Mouse (Mus musculus) ES-E14 (cell line): ENCODE results near the gene Map3k12. TPM values are rescaled to one million over a fixed set of nuclear protein-coding genes. Genes with fewer than 3 reads are reported as not detected.
A peak's percentile ranks its signal among the peaks of the same experiment; 100 is the strongest.

ENCODE experiments used
- DNase-seq: peaks from one replicate; pipeline ENCODE4 v3.0.0-alpha.2; 2013; ENCODE audit warnings: low read depth, low spot score
- H3K27ac ChIP-seq: 2 replicates; pipeline ENCODE4 v1.5.1; 2012; ENCODE audit warnings: low read depth, mild to moderate bottlenecking, low read length, moderate library complexity, mixed read lengths; ENCODE audit not compliant: poor library complexity, insufficient read depth, severe bottlenecking
- H3K36me3 ChIP-seq: 2 replicates; pipeline ENCODE4 v1.6.1; 2012; ENCODE audit warnings: mild to moderate bottlenecking, low read length, moderate library complexity, mixed read lengths; ENCODE audit not compliant: control insufficient read depth, poor library complexity, insufficient read depth, severe bottlenecking
- H3K4me1 ChIP-seq, 2 experiments: fragments of 150-350 bp in 1 of 2; sonication (generic) in 1 of 2; 2 replicates each; pipeline ENCODE4 v1.6.1; 2012; ENCODE audit warnings: low read length in 2 of 2, mild to moderate bottlenecking in 1 of 2, mixed read lengths in 1 of 2; ENCODE audit not compliant: control insufficient read depth in 2 of 2, insufficient read depth in 2 of 2, poor library complexity in 1 of 2
- H3K4me3 ChIP-seq, 2 experiments: fragments of 150-350 bp in 1 of 2; sonication (generic) in 1 of 2; 2 replicates each; pipeline ENCODE4 v1.5.1; 2012; ENCODE audit warnings: low read length in 2 of 2, low read depth in 1 of 2, mild to moderate bottlenecking in 1 of 2, mixed read lengths in 1 of 2; ENCODE audit not compliant: insufficient read depth in 1 of 2, poor library complexity in 1 of 2, severe bottlenecking in 1 of 2
- H3K9ac ChIP-seq: 2 replicates; pipeline ENCODE4 v1.6.1; 2012; ENCODE audit warnings: low read depth, mild to moderate bottlenecking, low read length, mixed read lengths; ENCODE audit not compliant: poor library complexity, insufficient read depth, severe bottlenecking
- H3K9me3 ChIP-seq: fragments of 150-350 bp; sonication (generic); 2 replicates; pipeline ENCODE4 v1.6.1; 2012; ENCODE audit warnings: low read depth, mild to moderate bottlenecking, low read length; ENCODE audit not compliant: control insufficient read depth, insufficient read depth
- CHD2 ChIP-seq: IDR thresholded peaks from 2 replicates; pipeline ENCODE4 v1.6.1; 2014; ENCODE audit warnings: mild to moderate bottlenecking, low read depth, low read length, inconsistent platforms
- HCFC1 ChIP-seq: IDR thresholded peaks from 2 replicates; pipeline ENCODE4 v1.6.1; 2012; ENCODE audit warnings: low read length, inconsistent platforms, borderline replicate concordance; ENCODE audit not compliant: insufficient read depth
- MAFK ChIP-seq: IDR thresholded peaks from 2 replicates; pipeline ENCODE4 v1.6.1; 2014; ENCODE audit warnings: mild to moderate bottlenecking, low read depth, low read length, inconsistent platforms; ENCODE audit not compliant: insufficient read depth
- ZC3H11A ChIP-seq: IDR thresholded peaks from 2 replicates; pipeline ENCODE4 v1.6.1; 2012; ENCODE audit warnings: low read depth, mild to moderate bottlenecking, inconsistent platforms, low read length, borderline replicate concordance
- ZNF384 ChIP-seq: IDR thresholded peaks from 2 replicates; pipeline ENCODE4 v1.6.1; 2012; ENCODE audit warnings: low read depth, low read length, inconsistent platforms
- in situ Hi-C, 2 experiments: fragments of 600-800 bp; cut with MboI; formaldehyde crosslinking; loops; one replicate each; pipeline ENCODE4 v1.15.1; 2025; ENCODE audit warnings: low sequenced_read_pairs in 2 of 2, inconsistent platforms in 1 of 2; ENCODE audit not compliant: unreplicated experiment in 2 of 2
- total RNA-seq: library from RNA; depleted of rRNA; stranded (reverse); fragments of 300-350 nt; gene quantifications from 2 replicates; pipeline ENCODE4 v1.2.3, GENCODE M21; 2012

Map3k12 gene
- total RNA-seq, 1 experiment, result 18.1 TPM

GRCm38 (mm10) chr15:102471727-102472126 lies 45.1 kb downstream of the Map3k12 start:
- Histone ChIP-seq H3K9me3 (no peaks in the 10 kb centered on the region), H3K4me1 (peaks cover 0 to 4% of the 10 kb centered on the region in 2 experiments; a peak in 1 of 4 replicates), H3K27ac (no peak overlapping the region), H3K36me3 (peaks cover 23% of the 10 kb centered on the region), H3K9ac (no peak overlapping the region; the same call in 1 of the 2 replicates), H3K4me3 (peak overlapping the region; percentile 78 to 87)
- no peak for DNase-seq
- TF ChIP-seq ZC3H11A (no peak), MAFK (no peak), ZNF384 (no peak), HCFC1 (no peak), CHD2 (no peak)
- in situ Hi-C loops, result no loop called here

- DNase-seq, result no peak
- Histone ChIP-seq H3K36me3 (peaks cover 21% of the 10 kb centered on the region), H3K9ac (peak overlapping the region; percentile 97), H3K4me1 (peaks cover 0 to 4% of the 10 kb centered on the region in 2 experiments; a peak in 1 of 4 replicates), H3K4me3 (peak overlapping the region; percentile 78 to 87), H3K27ac (peak overlapping the region; percentile 96; the same call in 1 of the 2 replicates), H3K9me3 (no peaks in the 10 kb centered on the region)
- 0 out of 2 replicates have a peak, but pooled peaks have one; percentile 7 for TF ChIP-seq HCFC1
- no peak for TF ChIP-seq MAFK
- no peak for TF ChIP-seq CHD2
- no peak for TF ChIP-seq ZC3H11A
- no peak for TF ChIP-seq ZNF384
- in situ Hi-C loops, result no loop called here
These were observed 45.6 kb downstream of the Map3k12 start for GRCm38 (mm10) chr15:102471295-102471645.

- Histone ChIP-seq H3K9me3 (no peaks in the 10 kb centered on the region), H3K36me3 (peaks cover 16% of the 10 kb centered on the region), H3K4me3 (peak overlapping the region; percentile 78 to 87), H3K27ac (peak overlapping the region; percentile 96), H3K4me1 (peaks cover 0 to 4% of the 10 kb centered on the region in 2 experiments; a peak in 1 of 4 replicates), H3K9ac (peak overlapping the region; percentile 97)
- no peak for DNase-seq
- in situ Hi-C loops, result no loop called here
- TF ChIP-seq HCFC1 (peak; percentile 22; the same call in 1 of the 2 replicates), ZC3H11A (no peak), MAFK (no peak), ZNF384 (peak; percentile 65; the same call in 1 of the 2 replicates), CHD2 (0 out of 2 replicates have a peak, but pooled peaks have one; percentile 24)
These were observed 46.1 kb downstream of the Map3k12 start for GRCm38 (mm10) chr15:102470605-102471294.

- H3K4me3 ChIP-seq, result peak within 1 kb of the TSS; percentile 78 to 87
- in situ Hi-C loops, result no loop called here
- TF ChIP-seq CHD2 (no peak), ZC3H11A (no peak), ZNF384 (no peak), HCFC1 (peak; percentile 81), MAFK (no peak)
These were observed 46.7 kb downstream of the Map3k12 start, which contains the start of gene Pcbp2 for GRCm38 (mm10) chr15:102470183-102470604. TSS of gene Pcbp2 (plus strand) at chr15:102470539.

More at GRCm38 (mm10) chr15:102470183-102470604, 46.7 kb downstream of the Map3k12 start, which contains the start of gene Pcbp2:
- Histone ChIP-seq H3K9me3 (no peaks in the 10 kb centered on the region), H3K4me1 (peaks cover 0 to 4% of the 10 kb centered on the region in 2 experiments; a peak in 1 of 4 replicates), H3K9ac (peak within 1 kb of the TSS; percentile 97), H3K36me3 (peaks cover 10% of the 10 kb centered on the region), H3K27ac (peak within 1 kb of the TSS; percentile 96)
- DNase-seq, result peak; percentile 94
